Mouse (Mus musculus) liver, adult 2 months (tissue): ENCODE results near the gene Cnn2.

Source experiments
- CTCF ChIP-seq: fragments of 200-500 bp; IDR thresholded peaks from 2 replicates; pipeline ENCODE4 v1.5.1; 2011; ENCODE audit warnings: low read depth, low read length, control low read depth
- POLR2A ChIP-seq: fragments of 200-500 bp; IDR thresholded peaks from 2 replicates; pipeline ENCODE4 v1.6.1; 2011; ENCODE audit warnings: low read length, control low read depth; ENCODE audit not compliant: insufficient read depth; ENCODE audit errors: extremely low read depth

- TF ChIP-seq POLR2A (no peak), CTCF (no peak)
These were observed 44.6 kb downstream of the Cnn2 start for GRCm38 (mm10) chr10:80032799-80033480.
